ENCODE assay signal across 13 mouse cellular contexts in genomic region chr3:125881835-125882234, GRCm38 (mm10). TPM values are rescaled to one million over a fixed set of nuclear protein-coding genes. Genes with fewer than 3 reads are reported as not detected.
DNase-seq lines count a peak whose midpoint lies in the region; ATAC-seq and TF ChIP-seq lines count a peak whose summit lies in the region.
"Had no signal": no experiment of that assay in that cellular context is flagged by ENCODE, and none has a peak within 500 bp of the region (broad histone marks: within the 10 kb centered on the region; RNA-seq: fewer than 3 reads in every experiment).

No protein-coding gene starts in this region.

- peaks cover 2% of the 10 kb centered on the region; the same call in 1 of the 2 replicates for H3K4me1 ChIP-seq in forebrain, embryonic 12.5 days
- H3K4me1 ChIP-seq in forebrain, embryonic 15.5 days = no peaks in the 10 kb centered on the region
- H3K4me1 ChIP-seq in lung, postnatal 0 days (ENCODE audit: insufficient read depth, low read depth, low read length) = no peaks in the 10 kb centered on the region
- no peaks in the 10 kb centered on the region for H3K4me1 ChIP-seq in lung, adult 2 months (ENCODE audit: control insufficient read depth, insufficient read depth, low read length)

- no peaks in the 10 kb centered on the region for H3K9me3 ChIP-seq in forebrain, embryonic 12.5 days
- H3K9me3 ChIP-seq in forebrain, embryonic 15.5 days = no peaks in the 10 kb centered on the region
- H3K9me3 ChIP-seq in lung, postnatal 0 days (ENCODE audit: low read length) = no peaks in the 10 kb centered on the region

- H3K4me2 ChIP-seq in forebrain, embryonic 12.5 days = no peak overlapping the region
- no peak overlapping the region for H3K4me2 ChIP-seq in forebrain, embryonic 15.5 days (replicated peaks)
- no peak overlapping the region for H3K4me2 ChIP-seq in lung, postnatal 0 days (replicated peaks; ENCODE audit: low read depth, low read length)

- peak; percentile 55; the same call in 1 of the 2 replicates for ATAC-seq in forebrain, embryonic 12.5 days (ENCODE audit: low FRiP score)
- ATAC-seq in forebrain, embryonic 15.5 days (replicated peaks) = no peak
- ATAC-seq in lung, postnatal 0 days = no peak
- ATAC-seq in common myeloid progenitor, adult 5-6 weeks (replicated peaks; ENCODE audit: low read depth, poor library complexity, severe bottlenecking) = 0 out of 2 replicates have a peak, but pooled peaks have one; percentile 39

- no peaks in the 10 kb centered on the region for H3K36me3 ChIP-seq in forebrain, embryonic 12.5 days (replicated peaks)
- no peaks in the 10 kb centered on the region for H3K36me3 ChIP-seq in forebrain, embryonic 15.5 days
- no peaks in the 10 kb centered on the region for H3K36me3 ChIP-seq in lung, postnatal 0 days (ENCODE audit: insufficient read depth, low read length)

- no peak for DNase-seq in lung, postnatal 0 days (ENCODE audit: low spot score)
- no peak for DNase-seq in lung, adult 2 months
- DNase-seq in retina, embryonic 14.5 days (ENCODE audit: low spot score) = peak; percentile 14
- DNase-seq in thymus, postnatal 10 days (ENCODE audit: low spot score in 2 of 2) = no peak
- no peak for DNase-seq in kidney, postnatal 14 days
- DNase-seq: adrenal gland, adult 2 months; heart, postnatal 36 days; kidney, adult 18-20 months; lung, adult 18-20 months; thymus, adult 2 months had no signal

- H3K27ac ChIP-seq in forebrain, embryonic 12.5 days = no peak overlapping the region
- H3K27ac ChIP-seq in forebrain, embryonic 15.5 days (replicated peaks) = no peak overlapping the region
- no peak overlapping the region for H3K27ac ChIP-seq in lung, postnatal 0 days (ENCODE audit: low read length)

- no peak for TF ChIP-seq EP300 in lung, postnatal 0 days (IDR thresholded peaks at IDR 0.05)

- no peak overlapping the region for H3K9ac ChIP-seq in forebrain, embryonic 12.5 days
- no peak overlapping the region for H3K9ac ChIP-seq in forebrain, embryonic 15.5 days (replicated peaks)
- no peak overlapping the region for H3K9ac ChIP-seq in lung, postnatal 0 days (replicated peaks; ENCODE audit: low read depth)

- no peaks in the 10 kb centered on the region for H3K27me3 ChIP-seq in forebrain, embryonic 12.5 days
- H3K27me3 ChIP-seq in forebrain, embryonic 15.5 days = no peaks in the 10 kb centered on the region
- H3K27me3 ChIP-seq in lung, postnatal 0 days (replicated peaks; ENCODE audit: insufficient read depth, low read length) = no peaks in the 10 kb centered on the region

- no peak for TF ChIP-seq POLR2A in lung, adult 2 months (IDR thresholded peaks at IDR 0.05; ENCODE audit: borderline replicate concordance, extremely low read depth, low read depth, low read length)

- no peak overlapping the region for H3K4me3 ChIP-seq in forebrain, embryonic 12.5 days (replicated peaks)
- H3K4me3 ChIP-seq in forebrain, embryonic 15.5 days = no peak overlapping the region
- no peak overlapping the region for H3K4me3 ChIP-seq in lung, postnatal 0 days (ENCODE audit: low read depth, low read length)
- no peak overlapping the region for H3K4me3 ChIP-seq in lung, adult 2 months (replicated peaks; ENCODE audit: extremely low read depth, low read depth, low read length)

- TF ChIP-seq CTCF in lung, postnatal 0 days (IDR thresholded peaks at IDR 0.05) = 0 out of 2 replicates have a peak, but pooled peaks have one; percentile 12
- no peak for TF ChIP-seq CTCF in lung, adult 2 months (IDR thresholded peaks at IDR 0.05; ENCODE audit: insufficient read depth, low read length)

RNA-seq across cellular contexts. Expression of gene Ugt8a, which starts 56.6 kb away (rescaled TPM):
- 4.1 and 5.3 TPM in 2 replicates for polyA plus RNA-seq in forebrain, embryonic 12.5 days (2016; fragmentation: Nextera tagmentation; extraction: Ambion mirVana)
- polyA plus RNA-seq in forebrain, embryonic 15.5 days (2015; fragmentation: Nextera tagmentation; extraction: Ambion mirVana) = 2.4 and 2.5 TPM in 2 replicates
- 1.0 and 1.6 TPM in 2 replicates for polyA plus RNA-seq in lung, postnatal 0 days (2015; fragmentation: Nextera tagmentation; extraction: Ambion mirVana)
- 0.35 and 0.44 TPM in 2 replicates for polyA plus RNA-seq in lung, adult 2 months (2012; rRNA removed)
- 0.29 and 0.82 TPM in 2 replicates for total RNA-seq in common myeloid progenitor, adult 5-6 weeks (2017)
- total RNA-seq: heart, postnatal 36 days had no signal
- polyA plus RNA-seq: adrenal gland, adult 2 months had no signal

Comparison
In these comparisons a context has a peak if more than half of its experiments do, and no peak if none do; other contexts are left out.
1. ATAC-seq: peak in forebrain, embryonic 12.5 days (single experiment) and common myeloid progenitor, adult 5-6 weeks (single experiment); none in forebrain, embryonic 15.5 days (single experiment) and lung, postnatal 0 days (single experiment).